Mouse (Mus musculus) liver, adult 2 months (tissue): ENCODE measurements at regions not wholly inside any gene's neighbourhood (a gene's known extent, or its start where the extent isn't known, plus 50 kb on each side); places are given as distances from the start of the nearest gene placed in this dataset.

ENCODE experiments used
- CTCF ChIP-seq: fragments of 200-500 bp; IDR thresholded peaks from 2 replicates; pipeline ENCODE4 v1.5.1; 2011; ENCODE audit warnings: low read depth, low read length, control low read depth
- POLR2A ChIP-seq: fragments of 200-500 bp; IDR thresholded peaks from 2 replicates; pipeline ENCODE4 v1.6.1; 2011; ENCODE audit warnings: low read length, control low read depth; ENCODE audit not compliant: insufficient read depth; ENCODE audit errors: extremely low read depth

DNA sequence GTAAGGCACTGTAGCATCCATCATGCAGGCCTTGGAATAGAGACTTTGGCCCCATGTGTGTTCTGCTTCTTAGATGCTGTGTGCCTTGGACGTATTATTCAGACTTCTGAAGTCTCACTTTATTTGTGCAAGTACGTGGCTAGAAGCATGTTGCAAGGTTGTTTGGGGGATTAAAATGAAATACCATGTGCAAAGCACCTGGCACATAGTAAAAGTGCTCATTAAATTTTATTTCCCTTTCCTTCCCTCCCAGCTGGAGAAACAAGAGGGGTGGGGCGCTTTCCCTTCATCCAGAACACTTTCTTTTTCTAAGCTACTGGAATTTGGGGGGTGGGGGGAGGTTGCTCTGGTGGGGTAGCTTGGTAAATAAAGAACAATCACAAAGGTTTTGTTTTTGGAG lies 248.7 kb upstream of the Smim15 start:
- no peak for TF ChIP-seq POLR2A
- no peak for TF ChIP-seq CTCF
